Mouse (Mus musculus) heart, adult 11 months (tissue): ENCODE results near the gene Cyp2u1.

Experiments used
- DNase-seq: peaks from one replicate; pipeline ENCODE4 v3.0.0; 2022

The Cyp2u1 gene

GRCm38 (mm10) chr3:131303320-131303714, 290 bp upstream of the Cyp2u1 start:
- no peak for DNase-seq

GRCm38 (mm10) chr3:131299908-131300307, 3.1 kb downstream of the Cyp2u1 start:
- peak; percentile 59 for DNase-seq

- DNase-seq: no peak
These were observed 3.9 kb downstream of the Cyp2u1 start for GRCm38 (mm10) chr3:131299078-131299477.

- peak; percentile 71 for DNase-seq
These were observed 6.1 kb downstream of the Cyp2u1 start for GRCm38 (mm10) chr3:131296893-131297292.

- peak; percentile 95 for DNase-seq
These were observed 7.4 kb downstream of the Cyp2u1 start for GRCm38 (mm10) chr3:131295513-131296200.

GRCm38 (mm10) chr3:131294503-131294902, 8.5 kb downstream of the Cyp2u1 start:
- peak; percentile 71 for DNase-seq

GRCm38 (mm10) chr3:131292959-131293358, 10.1 kb downstream of the Cyp2u1 start:
- DNase-seq: peak; percentile 5

- DNase-seq: no peak
These were observed 10.7 kb downstream of the Cyp2u1 start for GRCm38 (mm10) chr3:131292349-131292748.

- peak; percentile 76 for DNase-seq
These were observed 11.1 kb downstream of the Cyp2u1 start for GRCm38 (mm10) chr3:131291890-131292289.

- no peak for DNase-seq
These were observed 28.9 kb downstream of the Cyp2u1 start for GRCm38 (mm10) chr3:131274151-131274550.

- no peak for DNase-seq
These were observed 30.5 kb downstream of the Cyp2u1 start for GRCm38 (mm10) chr3:131272374-131273100.

- DNase-seq: peak; percentile 99
These were observed 31.3 kb downstream of the Cyp2u1 start, which contains the start of gene Hadh for GRCm38 (mm10) chr3:131271559-131272373. Hadh (minus strand) TSS chr3:131272101.

GRCm38 (mm10) chr3:131271157-131271556, 31.9 kb downstream of the Cyp2u1 start:
- peak; percentile 95 for DNase-seq

GRCm38 (mm10) chr3:131270381-131270780, 32.6 kb downstream of the Cyp2u1 start:
- DNase-seq: no peak

- peak; percentile 92 for DNase-seq
These were observed 36.5 kb downstream of the Cyp2u1 start for GRCm38 (mm10) chr3:131266366-131267050.

GRCm38 (mm10) chr3:131265516-131265915, 37.5 kb downstream of the Cyp2u1 start:
- peak; percentile 91 for DNase-seq

GRCm38 (mm10) chr3:131263766-131264486, 39.1 kb downstream of the Cyp2u1 start:
- DNase-seq: peak; percentile 76

- DNase-seq: peak; percentile 25
These were observed 42.6 kb downstream of the Cyp2u1 start for GRCm38 (mm10) chr3:131260418-131260817.

GRCm38 (mm10) chr3:131259392-131259965, 43.5 kb downstream of the Cyp2u1 start:
- DNase-seq: no peak

GRCm38 (mm10) chr3:131258921-131259320, 44.1 kb downstream of the Cyp2u1 start:
- DNase-seq: no peak

- DNase-seq: peak; percentile 74
These were observed 47.5 kb downstream of the Cyp2u1 start for GRCm38 (mm10) chr3:131255399-131255981.
